Mouse (Mus musculus) forebrain, embryonic 13.5 days (tissue): ENCODE measurements at regions not wholly inside any gene's neighbourhood (a gene's known extent, or its start where the extent isn't known, plus 50 kb on each side); places are given as distances from the start of the nearest gene placed in this dataset.

Source experiments
- ATAC-seq: fragments of 200-750 bp; cut with Nextera tagmentation; 2 replicates; pipeline ENCODE4 v1.8.0; 2017
- H3K27ac ChIP-seq: fragments of 300-500 bp; sonication (generic); 2 replicates; pipeline ENCODE4 v1.5.1; 2015; ENCODE audit warnings: inconsistent platforms, mild to moderate bottlenecking, moderate library complexity
- H3K27me3 ChIP-seq: fragments of 300-500 bp; sonication (generic); 2 replicates; pipeline ENCODE4 v1.6.1; 2015; ENCODE audit warnings: mild to moderate bottlenecking, inconsistent platforms
- H3K36me3 ChIP-seq: fragments of 300-500 bp; sonication (generic); 2 replicates; pipeline ENCODE4 v1.6.1; 2015; ENCODE audit warnings: mild to moderate bottlenecking, inconsistent platforms; ENCODE audit not compliant: poor library complexity, severe bottlenecking
- H3K4me1 ChIP-seq: fragments of 300-500 bp; sonication (generic); 2 replicates; pipeline ENCODE4 v1.6.1; 2015; ENCODE audit warnings: inconsistent platforms
- H3K4me2 ChIP-seq: fragments of 300-500 bp; sonication (generic); 2 replicates; pipeline ENCODE4 v1.6.1; 2015; ENCODE audit warnings: inconsistent platforms, mild to moderate bottlenecking, moderate library complexity
- H3K4me3 ChIP-seq: fragments of 300-500 bp; sonication (generic); 2 replicates; pipeline ENCODE4 v1.5.1; 2015; ENCODE audit warnings: mild to moderate bottlenecking, inconsistent platforms
- H3K9ac ChIP-seq: fragments of 300-500 bp; sonication (generic); 2 replicates; pipeline ENCODE4 v1.6.1; 2015; ENCODE audit warnings: mild to moderate bottlenecking, inconsistent platforms
- H3K9me3 ChIP-seq: fragments of 300-500 bp; sonication (generic); replicated peaks from 2 replicates; pipeline ENCODE4 v1.6.1; 2016; ENCODE audit warnings: inconsistent platforms
- WGBS: fragments of 180-500 bp; shearing (Covaris S2); methylation state at CpG from one replicate; pipeline ENCODE4 v1.1.7; 2015; 5-methylcytosine and 5-hydroxymethylcytosine counted together

DNA sequence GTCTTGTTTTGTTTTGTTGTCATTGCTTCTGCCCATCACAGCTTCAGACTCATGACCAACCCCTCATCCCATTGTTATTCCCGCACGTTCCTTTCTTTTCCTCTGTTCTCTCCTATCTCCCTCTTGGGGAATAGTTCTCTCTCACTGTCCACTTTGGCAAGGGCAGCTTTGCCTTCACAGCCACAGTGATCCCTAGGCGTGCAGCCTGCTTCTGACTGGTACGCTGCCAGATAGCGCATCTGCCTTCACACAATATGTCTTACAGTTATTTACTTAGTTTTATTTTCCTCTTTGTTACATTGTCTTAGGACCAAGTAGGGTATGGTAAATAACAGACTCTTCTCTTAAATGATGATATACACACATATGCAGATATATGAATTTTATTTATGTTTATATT is 122.9 kb downstream of the Sem1 start:
- Histone ChIP-seq H3K27ac (no peak overlapping the region), H3K4me1 (peaks cover 31% of the 10 kb centered on the region), H3K36me3 (no peaks in the 10 kb centered on the region), H3K4me3 (no peak overlapping the region), H3K9me3 (no peaks in the 10 kb centered on the region), H3K27me3 (no peaks in the 10 kb centered on the region), H3K9ac (no peak overlapping the region), H3K4me2 (no peak overlapping the region)
- 82% methylated on average over 5 of the region's 5 CpGs for WGBS
- no peak for ATAC-seq

DNA sequence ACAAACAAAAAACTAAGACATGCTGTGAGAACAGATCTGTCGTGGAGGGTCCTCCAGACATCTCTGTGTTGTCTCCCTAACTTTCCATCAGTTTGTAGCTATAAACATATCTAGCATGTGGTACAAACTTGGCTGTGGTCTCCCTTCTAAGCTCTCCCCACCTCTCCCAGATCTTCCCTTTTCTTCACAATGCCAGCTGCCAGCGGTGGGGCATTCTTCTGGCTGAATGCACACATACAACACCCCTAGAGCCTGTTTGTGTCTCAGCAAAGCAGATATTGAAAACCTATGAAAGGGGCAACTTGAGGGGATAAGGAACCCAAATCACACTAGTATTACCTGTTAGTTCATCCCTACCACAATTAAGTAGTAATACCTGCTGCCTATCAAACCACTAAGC is 124.1 kb downstream of the Sem1 start:
- Histone ChIP-seq H3K27ac (no peak overlapping the region), H3K4me3 (no peak overlapping the region), H3K9me3 (no peaks in the 10 kb centered on the region), H3K36me3 (no peaks in the 10 kb centered on the region), H3K9ac (no peak overlapping the region), H3K4me2 (no peak overlapping the region), H3K4me1 (peaks cover 21% of the 10 kb centered on the region), H3K27me3 (no peaks in the 10 kb centered on the region)
- 18% methylated on average over 2 of the region's 2 CpGs for WGBS
- ATAC-seq, result no peak

DNA sequence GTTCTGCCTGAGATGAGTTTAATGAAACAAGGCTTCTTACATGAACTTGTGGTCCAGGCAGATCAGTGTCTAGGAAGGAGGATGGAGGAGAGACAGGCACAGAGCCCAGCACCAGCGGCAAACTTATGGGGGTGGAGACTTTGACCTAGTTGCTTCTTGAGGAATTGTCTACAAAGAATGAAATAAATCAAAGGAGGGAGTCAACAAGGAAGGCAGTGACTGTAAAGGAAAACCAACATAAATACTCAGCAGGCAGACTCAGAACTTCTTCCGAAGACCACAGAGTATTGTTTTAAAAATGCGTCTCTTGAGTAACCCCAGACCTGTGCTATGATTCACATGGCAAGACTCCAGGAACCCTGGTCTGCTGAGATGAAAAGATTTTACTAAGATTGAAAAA is 143.6 kb downstream of the Sem1 start:
- Histone ChIP-seq H3K9me3 (no peaks in the 10 kb centered on the region), H3K4me2 (no peak overlapping the region), H3K9ac (no peak overlapping the region), H3K27ac (no peak overlapping the region), H3K4me1 (no peaks in the 10 kb centered on the region), H3K27me3 (no peaks in the 10 kb centered on the region), H3K36me3 (no peaks in the 10 kb centered on the region), H3K4me3 (no peak overlapping the region)
- no peak for ATAC-seq
- 81% methylated on average over 3 of the region's 3 CpGs for WGBS

DNA sequence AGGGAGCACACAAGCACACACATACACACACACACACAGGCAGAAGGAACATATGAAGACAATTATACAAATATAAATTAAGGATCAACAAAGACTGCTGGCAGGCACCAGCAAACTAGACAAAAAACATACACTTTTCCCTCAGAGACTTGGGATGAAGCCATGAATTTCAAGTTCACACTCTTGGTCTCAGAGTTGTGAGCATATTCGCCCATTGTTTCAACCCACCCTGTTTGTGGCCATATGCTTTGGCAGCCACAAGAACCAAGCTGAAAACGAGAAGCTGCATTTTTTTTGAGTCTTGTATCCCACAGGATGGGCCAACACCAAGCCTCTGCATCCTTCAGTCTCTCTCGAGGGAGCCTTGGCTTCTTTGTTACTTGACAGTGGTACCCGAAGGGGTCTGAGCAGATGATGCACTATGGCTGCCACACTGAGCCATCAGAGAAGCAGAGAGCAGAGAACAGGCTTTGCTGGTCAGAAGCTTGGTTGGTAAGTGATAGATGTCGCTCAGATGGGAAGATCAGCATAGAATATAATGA is 144.1 kb downstream of the Sem1 start:
- ATAC-seq, result no peak
- no peak overlapping the region for H3K4me3 ChIP-seq
- no peak overlapping the region for H3K9ac ChIP-seq
- H3K4me2 ChIP-seq, result no peak overlapping the region
- no peaks in the 10 kb centered on the region for H3K36me3 ChIP-seq
- H3K27ac ChIP-seq, result no peak overlapping the region
- H3K4me1 ChIP-seq, result no peaks in the 10 kb centered on the region
- H3K9me3 ChIP-seq, result no peaks in the 10 kb centered on the region
- 78% methylated on average over 5 of the region's 5 CpGs for WGBS
- H3K27me3 ChIP-seq, result no peaks in the 10 kb centered on the region

DNA sequence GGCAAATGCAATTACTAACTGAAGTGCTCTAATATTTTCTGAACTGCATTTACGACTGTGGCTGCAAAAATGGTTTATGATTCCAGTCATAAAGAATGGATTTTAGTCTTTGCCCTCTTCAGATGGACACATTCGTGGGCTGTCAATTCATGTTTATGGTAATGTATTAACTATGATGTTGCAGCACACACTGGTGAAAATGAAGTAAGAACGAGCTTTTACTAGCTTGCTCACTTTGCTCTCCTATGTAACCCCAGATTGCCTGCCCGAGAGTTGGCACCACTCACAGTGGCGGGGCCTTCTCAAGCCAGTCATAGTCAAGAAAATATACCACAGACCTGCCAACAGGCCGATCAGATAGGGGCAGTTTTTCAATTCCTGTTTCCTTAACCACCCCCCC is 145.3 kb downstream of the Sem1 start:
- no peak overlapping the region for H3K4me3 ChIP-seq
- no peak overlapping the region for H3K4me2 ChIP-seq
- H3K9me3 ChIP-seq, result no peaks in the 10 kb centered on the region
- H3K9ac ChIP-seq, result no peak overlapping the region
- no peak overlapping the region for H3K27ac ChIP-seq
- H3K27me3 ChIP-seq, result no peaks in the 10 kb centered on the region
- 91% methylated on average over 6 of the region's 6 CpGs for WGBS
- H3K4me1 ChIP-seq, result no peaks in the 10 kb centered on the region
- no peak for ATAC-seq
- no peaks in the 10 kb centered on the region for H3K36me3 ChIP-seq

DNA sequence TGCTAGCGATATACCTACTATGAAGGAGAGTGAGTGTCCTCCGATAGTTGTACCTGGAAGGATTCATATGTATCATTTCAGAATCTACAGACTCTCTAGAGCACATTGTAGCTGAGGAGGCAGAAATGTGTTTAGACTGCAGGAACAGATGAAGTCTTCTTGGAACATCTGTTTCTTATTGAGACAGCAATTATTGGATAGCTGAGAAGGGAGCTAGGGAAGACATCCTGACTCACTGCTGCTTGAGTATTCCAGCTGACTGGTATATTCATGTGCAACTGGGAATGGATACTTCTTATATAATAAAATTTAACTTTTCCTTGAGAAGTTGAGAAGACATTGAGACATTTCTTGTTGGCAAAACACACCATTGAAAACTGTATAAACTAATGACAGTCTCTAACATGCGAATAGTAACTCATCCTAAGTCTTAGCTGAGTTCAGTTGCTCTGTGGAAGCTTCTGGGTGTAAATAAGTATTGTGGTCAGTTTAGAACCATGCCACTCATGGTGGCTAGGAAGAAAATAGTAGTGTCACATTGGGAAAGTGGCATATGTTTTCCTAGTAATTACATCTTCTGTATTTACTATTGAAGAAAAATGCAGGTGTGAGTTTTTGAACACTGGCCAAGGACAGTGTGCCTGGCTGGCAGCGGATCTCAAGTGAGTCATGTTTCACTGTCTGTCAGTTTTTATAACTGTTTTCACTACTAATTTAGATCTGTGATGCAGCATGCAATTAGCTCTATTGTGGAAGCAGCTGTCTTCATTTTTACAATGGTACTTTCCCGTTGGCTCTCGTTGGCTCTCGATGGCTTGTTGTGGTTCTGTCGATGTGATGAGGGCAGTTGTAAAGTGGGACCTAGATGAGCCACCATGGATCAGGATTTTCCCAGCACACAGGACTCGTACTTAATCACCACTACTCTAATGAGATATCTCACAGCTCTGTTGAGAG is 163.5 kb downstream of the Sem1 start:
- no peaks in the 10 kb centered on the region for H3K4me1 ChIP-seq
- H3K4me3 ChIP-seq, result no peak overlapping the region
- peak; percentile 90 for ATAC-seq
- 60% methylated on average over 9 of the region's 9 CpGs for WGBS
- 0 out of 2 replicates have a peak, but pooled peaks cover 5% of the 10 kb centered on the region for H3K9me3 ChIP-seq
- no peak overlapping the region for H3K4me2 ChIP-seq
- H3K36me3 ChIP-seq, result no peaks in the 10 kb centered on the region
- no peak overlapping the region for H3K9ac ChIP-seq
- no peaks in the 10 kb centered on the region for H3K27me3 ChIP-seq
- H3K27ac ChIP-seq, result peak overlapping the region; percentile 19; the same call in 1 of the 2 replicates

DNA sequence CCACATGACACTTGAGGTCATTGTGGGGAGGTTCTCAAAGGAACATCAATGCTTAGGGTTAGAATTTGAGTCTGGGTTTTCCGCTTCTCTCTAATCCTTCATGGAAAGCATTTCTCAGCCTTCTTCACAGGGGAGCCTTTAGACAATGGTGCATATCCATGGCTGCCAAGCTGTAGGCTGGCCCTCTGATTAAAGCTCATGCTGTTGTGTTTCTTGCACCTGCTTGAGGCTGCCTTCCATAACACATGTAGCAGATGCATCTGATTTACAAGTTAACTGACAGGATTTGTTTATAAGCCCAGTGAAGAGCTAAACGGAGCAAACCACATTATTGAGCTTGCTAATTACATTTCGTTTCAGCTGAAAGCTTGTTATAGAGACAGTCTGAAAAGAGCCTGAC is 180.5 kb downstream of the Sem1 start:
- Histone ChIP-seq H3K4me1 (peaks cover 3% of the 10 kb centered on the region; the same call in 1 of the 2 replicates), H3K4me2 (no peak overlapping the region), H3K9me3 (no peaks in the 10 kb centered on the region), H3K9ac (no peak overlapping the region), H3K36me3 (no peaks in the 10 kb centered on the region), H3K27ac (no peak overlapping the region), H3K27me3 (no peaks in the 10 kb centered on the region), H3K4me3 (no peak overlapping the region)
- WGBS, result 27% methylated on average over 3 of the region's 3 CpGs
- ATAC-seq, result 0 out of 2 replicates have a peak, but pooled peaks have one; percentile 55

DNA sequence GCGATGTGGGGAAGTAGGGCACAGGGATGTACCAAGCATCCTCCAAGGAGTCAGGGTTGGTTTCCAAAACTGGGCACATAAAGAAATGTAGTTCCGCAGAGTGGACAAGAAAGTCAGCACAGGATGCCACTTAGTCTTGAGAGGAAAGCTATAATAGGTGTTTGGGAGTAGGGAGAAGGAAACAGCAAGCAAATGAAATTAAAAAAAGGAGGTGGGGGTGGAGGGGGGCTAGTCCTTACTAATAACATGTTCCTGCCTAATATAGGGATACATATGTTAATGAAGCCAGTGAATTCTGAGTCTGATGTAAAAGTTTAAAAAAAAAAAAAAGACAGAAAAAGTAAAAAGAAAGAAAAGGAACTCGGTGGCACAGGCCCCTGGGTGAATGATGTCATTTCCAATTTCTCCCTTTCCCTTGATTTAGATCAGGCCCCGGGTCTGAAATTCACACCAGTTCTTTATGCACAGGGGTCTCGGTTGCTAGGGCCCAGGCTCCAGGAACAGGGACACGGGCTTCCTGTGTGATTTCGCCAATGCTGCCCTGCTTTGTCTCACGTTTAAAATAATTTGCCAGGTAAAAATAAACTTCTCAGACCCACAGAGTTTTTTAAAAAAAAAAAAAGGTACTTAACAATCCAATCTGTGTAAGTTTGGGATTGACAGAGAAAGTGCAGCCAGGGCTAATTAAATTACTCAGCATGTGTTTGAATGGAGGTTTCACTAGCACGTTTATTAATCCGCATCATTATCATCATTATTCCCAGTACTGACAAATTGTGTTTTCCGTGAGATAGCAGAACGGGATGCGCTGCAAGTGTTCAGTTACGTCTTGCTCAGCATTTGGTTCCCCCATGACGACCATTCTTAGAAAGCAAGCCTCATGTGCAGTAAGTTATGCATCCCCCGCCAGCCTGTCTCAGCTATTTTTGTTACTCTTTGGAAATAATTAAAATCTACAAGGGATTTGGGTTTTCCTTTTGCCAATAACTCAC is 172.8 kb upstream of the Slc25a13 start:
- H3K4me3 ChIP-seq, result no peak overlapping the region
- no peaks in the 10 kb centered on the region for H3K27me3 ChIP-seq
- no peaks in the 10 kb centered on the region for H3K9me3 ChIP-seq
- no peaks in the 10 kb centered on the region for H3K36me3 ChIP-seq
- H3K27ac ChIP-seq, result peak overlapping the region; percentile 40; the same call in 1 of the 2 replicates
- H3K9ac ChIP-seq, result 0 out of 2 replicates have a peak overlapping the region, but pooled peaks have one; percentile 31
- H3K4me2 ChIP-seq, result no peak overlapping the region
- 36% methylated on average over 16 of the region's 16 CpGs for WGBS
- peaks cover 24% of the 10 kb centered on the region for H3K4me1 ChIP-seq
- peak; percentile 73 for ATAC-seq

DNA sequence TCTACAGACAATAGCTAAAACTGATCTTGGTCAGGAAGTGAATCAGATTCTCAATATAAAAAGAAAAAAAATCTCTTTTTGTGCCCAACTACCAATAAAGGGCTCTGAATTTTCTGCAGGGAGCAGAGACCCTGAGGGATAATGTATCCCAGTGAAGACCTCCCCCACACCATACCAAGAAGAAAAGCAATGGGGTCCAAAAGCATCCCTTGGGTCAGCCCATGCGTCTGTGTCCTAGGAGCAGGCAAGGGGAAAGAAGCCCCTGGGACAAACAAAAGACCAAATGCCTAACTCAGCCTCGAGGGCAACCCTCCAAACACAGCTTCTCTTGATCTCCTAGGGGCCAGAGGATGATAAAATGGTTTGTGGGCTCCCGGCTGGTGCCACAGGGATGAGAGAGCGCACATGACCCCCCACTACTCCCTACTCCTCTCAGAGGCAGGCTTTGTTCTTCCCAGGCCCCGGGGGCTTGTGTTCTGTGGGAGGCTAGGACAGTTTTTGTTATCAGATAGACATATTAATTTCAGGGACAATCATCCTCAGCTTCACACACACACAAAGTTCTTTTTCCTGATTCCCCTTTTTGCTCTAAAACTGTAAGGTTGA is 172.0 kb upstream of the Slc25a13 start:
- WGBS, result 7% methylated on average over 5 of the region's 5 CpGs
- Histone ChIP-seq H3K4me3 (no peak overlapping the region), H3K9me3 (no peaks in the 10 kb centered on the region), H3K4me1 (peaks cover 24% of the 10 kb centered on the region), H3K9ac (0 out of 2 replicates have a peak overlapping the region, but pooled peaks have one; percentile 31), H3K4me2 (no peak overlapping the region), H3K27me3 (no peaks in the 10 kb centered on the region), H3K36me3 (no peaks in the 10 kb centered on the region), H3K27ac (peak overlapping the region; percentile 40; the same call in 1 of the 2 replicates)
- 0 out of 2 replicates have a peak, but pooled peaks have one; percentile 12 for ATAC-seq

DNA sequence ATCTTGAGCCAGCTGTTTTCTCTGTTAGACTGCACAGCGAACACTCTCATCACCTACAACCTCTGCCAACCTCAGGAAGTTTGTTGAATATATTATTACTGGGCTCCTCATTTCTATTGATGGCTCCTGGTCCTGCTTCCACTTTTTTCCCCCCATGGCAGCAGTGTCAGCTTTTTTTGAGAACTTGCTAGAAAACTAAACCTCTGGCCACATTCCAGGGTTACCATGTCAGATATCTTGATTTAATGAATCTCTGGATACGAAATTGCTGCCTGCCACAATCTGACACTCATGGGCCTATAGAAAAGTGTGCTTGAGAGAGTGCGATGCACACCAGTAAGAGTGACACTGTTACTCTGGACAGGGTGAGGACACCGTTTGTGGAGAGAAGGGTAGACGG is 170.6 kb upstream of the Slc25a13 start:
- WGBS, result 81% methylated on average over 5 of the region's 5 CpGs
- H3K27me3 ChIP-seq, result no peaks in the 10 kb centered on the region

DNA sequence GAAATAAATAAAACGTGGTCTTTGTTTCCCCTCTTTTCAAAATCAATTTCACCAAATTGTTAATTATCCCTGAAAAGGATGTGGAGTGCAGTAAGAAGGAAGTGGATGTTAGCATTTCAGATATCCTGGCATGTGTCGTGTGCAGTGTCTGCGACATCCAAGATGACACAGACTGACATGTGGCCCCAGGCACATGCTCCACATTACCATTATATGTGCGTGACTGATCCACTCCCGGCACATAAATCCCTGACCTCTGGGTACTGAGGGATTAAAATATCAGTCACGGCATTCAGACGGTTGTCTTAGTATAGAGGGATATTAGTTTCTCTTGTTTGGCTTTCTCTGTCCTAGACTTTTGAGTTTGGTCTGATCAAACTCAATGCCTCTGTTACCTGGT is 168.0 kb upstream of the Slc25a13 start:
- Histone ChIP-seq H3K4me2 (no peak overlapping the region), H3K27ac (no peak overlapping the region), H3K4me1 (peaks cover 23% of the 10 kb centered on the region), H3K9me3 (no peaks in the 10 kb centered on the region), H3K36me3 (no peaks in the 10 kb centered on the region), H3K27me3 (no peaks in the 10 kb centered on the region), H3K4me3 (no peak overlapping the region), H3K9ac (no peak overlapping the region)
- ATAC-seq, result no peak
- WGBS, result 82% methylated on average over 7 of the region's 7 CpGs

More for the DNA sequence above, 170.6 kb upstream of the Slc25a13 start:
- Histone ChIP-seq H3K4me1 (peaks cover 24% of the 10 kb centered on the region), H3K4me2 (no peak overlapping the region), H3K9me3 (no peaks in the 10 kb centered on the region), H3K4me3 (no peak overlapping the region), H3K27ac (no peak overlapping the region), H3K36me3 (no peaks in the 10 kb centered on the region), H3K9ac (no peak overlapping the region)
- no peak for ATAC-seq
